Mouse (Mus musculus): ENCODE measurements around the gene Ttll5. TPM values are rescaled to one million over a fixed set of nuclear protein-coding genes. Genes with fewer than 3 reads are reported as not detected.

Ttll5 gene
- polyA plus RNA-seq, 1 experiment from 2014 or later: 11.2 TPM

DNA sequence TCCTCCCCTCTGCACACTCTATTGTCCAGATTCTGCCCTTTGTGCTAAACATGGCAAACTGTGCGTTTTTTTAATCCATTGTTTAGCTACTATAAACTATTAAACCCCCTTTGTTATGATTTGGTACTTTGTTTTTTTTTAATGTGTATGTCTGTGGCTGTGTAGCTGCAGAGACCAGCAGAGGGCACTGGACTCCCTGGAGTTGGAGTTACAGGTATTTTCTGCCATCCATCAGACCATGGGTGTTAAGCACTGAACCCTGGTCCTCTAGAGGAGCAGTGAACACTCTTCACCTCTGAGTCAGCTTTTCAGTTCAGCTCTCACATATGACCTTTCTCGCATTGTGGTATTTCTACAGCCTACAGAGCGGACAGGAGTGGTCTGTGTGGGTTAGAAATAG lies 129.7 kb downstream of the Ttll5 start:
- H3K27me3 ChIP-seq: no peaks in the 10 kb centered on the region
- no peak overlapping the region for H3K4me3 ChIP-seq
- H3K4me2 ChIP-seq: no peak overlapping the region
- H3K4me1 ChIP-seq (replicated peaks): peaks cover 8% of the 10 kb centered on the region
- no peak overlapping the region for H3K9ac ChIP-seq
- no peak overlapping the region for H3K27ac ChIP-seq
- 83% methylated on average over 3 of the region's 3 CpGs for WGBS
- 0 out of 2 replicates have a peak, but pooled peaks cover 2% of the 10 kb centered on the region for H3K36me3 ChIP-seq
- H3K9me3 ChIP-seq (replicated peaks): no peaks in the 10 kb centered on the region
- ATAC-seq (replicated peaks; ENCODE audit: insufficient number of reproducible peaks, insufficient read depth, low FRiP score, low read depth): no peak

DNA sequence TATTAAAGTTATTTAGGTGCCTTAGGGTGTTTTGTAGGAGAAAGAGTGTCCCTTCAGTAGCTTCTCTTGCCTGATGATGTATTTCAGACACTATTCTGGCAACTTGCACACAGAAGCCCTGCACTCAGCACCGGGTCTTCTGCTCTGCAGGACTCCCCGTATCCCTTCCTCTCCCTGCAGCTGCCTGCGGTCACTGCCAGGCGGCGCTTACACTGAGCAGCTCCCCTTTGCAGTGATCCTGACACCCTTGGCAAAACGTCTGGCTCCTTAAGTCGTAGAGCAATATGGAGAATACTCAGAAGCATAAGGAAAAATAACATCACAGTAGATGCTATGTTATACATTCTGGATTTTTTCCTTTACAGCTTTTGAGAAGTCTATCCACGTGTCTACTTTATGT lies 130.6 kb downstream of the Ttll5 start:
- Histone ChIP-seq H3K27ac (no peak overlapping the region), H3K36me3 (0 out of 2 replicates have a peak, but pooled peaks cover 2% of the 10 kb centered on the region), H3K9me3 (replicated peaks) (no peaks in the 10 kb centered on the region), H3K9ac (no peak overlapping the region), H3K27me3 (no peaks in the 10 kb centered on the region), H3K4me2 (no peak overlapping the region), H3K4me3 (no peak overlapping the region), H3K4me1 (replicated peaks) (peaks cover 13% of the 10 kb centered on the region)
- 68% methylated on average over 8 of the region's 8 CpGs for WGBS
- ATAC-seq (replicated peaks; ENCODE audit: insufficient number of reproducible peaks, insufficient read depth, low FRiP score, low read depth): no peak

DNA sequence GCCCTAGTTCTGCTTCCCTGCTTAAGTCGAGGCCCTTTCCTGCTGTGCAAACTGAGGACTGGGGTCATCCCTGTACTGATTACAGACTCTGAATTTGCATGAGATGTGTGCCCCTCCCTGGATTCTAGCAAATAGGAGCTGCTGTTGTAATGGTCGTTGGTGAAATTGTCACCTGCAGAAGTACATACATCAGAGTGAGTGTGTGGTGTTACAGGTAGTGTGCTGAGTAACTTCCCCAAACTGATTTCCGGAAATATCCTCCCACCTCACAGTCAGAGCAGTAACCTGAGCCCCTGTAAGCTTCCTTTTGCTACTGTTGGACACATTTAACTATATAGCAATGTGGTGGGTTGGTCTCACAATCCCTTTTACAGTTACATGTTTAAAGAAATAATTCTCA lies 131.2 kb downstream of the Ttll5 start:
- Histone ChIP-seq H3K27ac (no peak overlapping the region), H3K4me3 (no peak overlapping the region), H3K9me3 (replicated peaks) (no peaks in the 10 kb centered on the region), H3K36me3 (0 out of 2 replicates have a peak, but pooled peaks cover 2% of the 10 kb centered on the region), H3K9ac (no peak overlapping the region), H3K4me2 (no peak overlapping the region), H3K4me1 (replicated peaks) (peaks cover 19% of the 10 kb centered on the region), H3K27me3 (no peaks in the 10 kb centered on the region)
- 53% methylated on average over 3 of the region's 3 CpGs for WGBS
- no peak for ATAC-seq (replicated peaks; ENCODE audit: insufficient number of reproducible peaks, insufficient read depth, low FRiP score, low read depth)

DNA sequence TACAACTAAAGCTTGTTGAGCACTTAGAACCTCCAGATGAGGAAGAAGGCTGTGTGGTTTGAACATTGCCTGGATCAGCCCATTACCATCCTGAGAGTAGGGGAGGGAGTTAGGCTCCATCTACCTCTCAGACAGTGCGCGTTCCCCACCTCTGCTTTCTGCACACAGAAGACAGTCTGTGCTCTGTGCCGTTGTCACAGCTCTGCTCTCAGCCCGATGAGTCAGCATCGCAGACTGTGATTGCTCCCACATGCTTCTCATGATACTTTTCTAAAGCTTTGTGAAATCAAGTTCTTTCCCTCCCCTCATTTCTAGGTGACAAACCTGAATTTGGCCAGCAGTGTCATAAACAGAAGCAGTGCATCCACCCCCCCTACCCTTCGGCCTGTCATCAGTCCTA lies 131.8 kb downstream of the Ttll5 start:
- ATAC-seq (replicated peaks; ENCODE audit: insufficient number of reproducible peaks, insufficient read depth, low FRiP score, low read depth): no peak
- no peak overlapping the region for H3K4me3 ChIP-seq
- H3K27ac ChIP-seq: no peak overlapping the region
- 77% methylated on average over 6 of the region's 6 CpGs for WGBS
- H3K36me3 ChIP-seq: 0 out of 2 replicates have a peak, but pooled peaks cover 2% of the 10 kb centered on the region
- no peak overlapping the region for H3K9ac ChIP-seq
- no peaks in the 10 kb centered on the region for H3K9me3 ChIP-seq (replicated peaks)
- H3K27me3 ChIP-seq: no peaks in the 10 kb centered on the region
- H3K4me2 ChIP-seq: no peak overlapping the region
- H3K4me1 ChIP-seq (replicated peaks): peaks cover 20% of the 10 kb centered on the region

DNA sequence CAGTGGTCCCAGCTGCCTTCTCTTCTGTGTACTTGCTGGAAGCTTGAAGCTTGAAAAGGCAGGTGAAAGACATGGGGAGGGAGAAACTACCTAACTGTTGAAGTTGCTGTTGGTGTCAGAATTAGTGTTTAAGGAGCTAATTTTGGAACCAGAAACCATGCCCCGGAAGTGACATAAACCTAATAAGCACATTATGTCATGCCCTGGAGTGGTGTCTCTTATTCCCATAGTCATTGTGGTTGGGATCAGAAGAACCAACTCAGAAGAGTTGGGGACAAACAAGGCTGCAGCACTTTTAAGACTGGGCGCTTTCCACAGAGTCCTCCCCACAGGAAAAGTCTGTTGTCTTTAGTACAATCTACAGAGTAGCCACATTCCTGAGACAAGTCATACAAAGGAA lies 134.0 kb downstream of the Ttll5 start:
- H3K4me2 ChIP-seq: no peak overlapping the region
- no peaks in the 10 kb centered on the region for H3K36me3 ChIP-seq
- no peaks in the 10 kb centered on the region for H3K27me3 ChIP-seq
- H3K9ac ChIP-seq: no peak overlapping the region
- no peak overlapping the region for H3K4me3 ChIP-seq
- H3K9me3 ChIP-seq (replicated peaks): no peaks in the 10 kb centered on the region
- 58% methylated on average over 2 of the region's 2 CpGs for WGBS
- no peak overlapping the region for H3K27ac ChIP-seq
- no peak for ATAC-seq (replicated peaks; ENCODE audit: insufficient number of reproducible peaks, insufficient read depth, low FRiP score, low read depth)
- H3K4me1 ChIP-seq (replicated peaks): peaks cover 28% of the 10 kb centered on the region

DNA sequence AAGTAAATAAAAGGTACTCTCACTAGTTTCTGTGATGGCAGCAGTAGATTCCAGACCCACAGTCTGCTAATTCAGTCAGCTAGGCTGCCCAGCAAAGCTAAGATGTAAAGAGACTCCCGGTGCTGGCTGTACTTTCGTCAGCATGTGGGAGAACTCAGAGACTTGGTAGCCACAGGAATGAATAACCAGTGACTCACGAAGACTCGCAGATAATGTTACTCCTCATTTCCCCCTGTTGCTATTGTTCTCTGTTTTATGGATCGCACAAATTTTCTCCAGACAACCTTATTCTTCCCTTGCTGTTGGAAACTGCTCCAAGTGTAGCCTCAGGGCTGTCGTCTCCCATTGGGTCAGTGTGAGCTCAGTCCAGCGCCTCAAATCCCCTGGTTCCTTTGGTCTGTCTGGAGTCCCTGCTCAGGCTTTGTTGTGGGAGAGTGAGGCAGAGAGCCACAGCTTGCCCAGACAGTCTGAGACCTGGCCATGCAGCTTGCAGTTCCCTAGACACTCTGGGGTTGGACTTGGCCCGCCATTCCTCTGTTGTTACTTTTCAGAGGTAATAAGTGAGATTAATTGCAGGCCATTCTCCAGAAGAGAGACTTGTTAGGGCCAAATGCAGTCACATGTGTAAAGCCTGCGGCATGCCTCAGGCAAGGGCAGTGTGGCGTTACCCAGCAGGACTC lies 135.5 kb downstream of the Ttll5 start:
- H3K4me3 ChIP-seq: no peak overlapping the region
- ATAC-seq (replicated peaks; ENCODE audit: insufficient number of reproducible peaks, insufficient read depth, low FRiP score, low read depth): no peak
- no peaks in the 10 kb centered on the region for H3K36me3 ChIP-seq
- 63% methylated on average over 10 of the region's 10 CpGs for WGBS
- H3K27me3 ChIP-seq: no peaks in the 10 kb centered on the region
- peak overlapping the region; percentile 36; the same call in 1 of the 2 replicates for H3K27ac ChIP-seq
- H3K9ac ChIP-seq: no peak overlapping the region
- no peak overlapping the region for H3K4me2 ChIP-seq
- H3K9me3 ChIP-seq (replicated peaks): no peaks in the 10 kb centered on the region
- H3K4me1 ChIP-seq (replicated peaks): peaks cover 33% of the 10 kb centered on the region

DNA sequence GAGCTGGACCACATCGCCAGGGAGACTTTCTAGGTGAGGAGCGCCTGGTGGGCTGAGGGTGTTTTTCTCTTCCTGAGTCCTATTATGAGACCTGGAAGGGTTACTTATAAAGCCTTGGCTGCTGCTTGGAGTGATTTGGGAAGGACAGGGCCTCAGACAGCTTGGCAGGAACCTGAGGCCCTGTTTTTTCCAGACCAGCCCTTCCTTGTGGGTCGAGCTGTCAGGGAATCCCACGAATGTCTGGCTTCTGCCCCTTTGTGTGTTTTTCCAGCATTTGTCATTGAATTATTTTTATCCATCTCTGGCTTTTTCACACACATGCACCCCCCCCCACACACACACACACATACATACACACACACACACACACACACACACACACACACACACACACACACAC lies 136.2 kb downstream of the Ttll5 start:
- Histone ChIP-seq H3K9me3 (replicated peaks) (no peaks in the 10 kb centered on the region), H3K9ac (no peak overlapping the region), H3K27ac (peak overlapping the region; percentile 36; the same call in 1 of the 2 replicates), H3K36me3 (no peaks in the 10 kb centered on the region), H3K27me3 (no peaks in the 10 kb centered on the region), H3K4me1 (replicated peaks) (peaks cover 33% of the 10 kb centered on the region), H3K4me3 (no peak overlapping the region), H3K4me2 (no peak overlapping the region)
- ATAC-seq (replicated peaks; ENCODE audit: insufficient number of reproducible peaks, insufficient read depth, low FRiP score, low read depth): no peak
- WGBS: 64% methylated on average over 4 of the region's 4 CpGs

DNA sequence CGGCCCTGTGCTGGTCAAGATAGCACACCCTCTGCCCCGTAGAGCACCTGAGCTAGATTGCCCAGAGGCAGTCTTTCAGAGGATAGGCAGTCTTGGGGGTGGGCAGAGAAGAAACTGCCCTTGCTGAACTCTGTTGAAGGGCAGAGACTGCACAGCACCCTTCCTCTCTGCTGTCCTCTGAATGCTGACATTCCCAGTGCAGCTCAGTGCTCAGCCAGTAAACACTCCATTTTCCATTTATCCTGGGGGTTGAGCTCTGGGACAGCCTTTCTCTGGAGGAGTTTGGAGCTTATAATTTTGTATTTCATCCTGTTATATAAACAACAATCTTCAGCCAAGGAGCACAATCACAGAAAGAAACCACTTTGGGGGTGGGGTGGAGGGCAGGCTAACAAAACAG lies 138.7 kb downstream of the Ttll5 start:
- no peak overlapping the region for H3K9ac ChIP-seq
- ATAC-seq (replicated peaks; ENCODE audit: insufficient number of reproducible peaks, insufficient read depth, low FRiP score, low read depth): 0 out of 2 replicates have a peak, but pooled peaks have one; percentile 20

DNA sequence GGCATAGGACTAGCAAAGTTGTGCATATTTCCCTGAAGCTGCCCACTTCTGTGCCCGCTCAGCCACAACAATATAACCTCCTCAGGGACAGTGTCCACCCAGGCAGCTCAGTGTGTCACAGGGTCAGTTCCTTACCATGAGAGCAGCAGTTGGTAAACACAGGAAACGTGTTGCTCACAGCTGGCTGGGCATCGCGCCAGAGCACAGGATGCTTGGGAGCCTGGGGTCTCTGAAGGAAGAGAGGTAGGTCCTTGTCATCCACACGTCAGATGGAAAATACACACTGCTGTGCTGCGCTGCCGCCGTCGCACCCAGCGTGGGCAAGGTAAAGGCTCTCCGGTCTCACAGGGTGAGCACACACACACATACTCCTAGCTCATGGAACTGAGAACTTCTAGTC lies 139.2 kb downstream of the Ttll5 start:
- peaks cover 27% of the 10 kb centered on the region for H3K4me1 ChIP-seq (replicated peaks)
- 62% methylated on average over 11 of the region's 11 CpGs for WGBS
- H3K9ac ChIP-seq: no peak overlapping the region
- peak overlapping the region; percentile 47; the same call in 1 of the 2 replicates for H3K27ac ChIP-seq
- H3K36me3 ChIP-seq: no peaks in the 10 kb centered on the region
- ATAC-seq (replicated peaks; ENCODE audit: insufficient number of reproducible peaks, insufficient read depth, low FRiP score, low read depth): peak; percentile 63; the same call in 1 of the 2 replicates
- no peaks in the 10 kb centered on the region for H3K27me3 ChIP-seq
- H3K4me3 ChIP-seq: no peak overlapping the region
- no peak overlapping the region for H3K4me2 ChIP-seq
- H3K9me3 ChIP-seq (replicated peaks): no peaks in the 10 kb centered on the region

More for the DNA sequence above, 138.7 kb downstream of the Ttll5 start:
- no peak overlapping the region for H3K4me2 ChIP-seq
- H3K4me3 ChIP-seq: no peak overlapping the region
- no peaks in the 10 kb centered on the region for H3K27me3 ChIP-seq
- 20% methylated on average over 2 of the region's 2 CpGs for WGBS
- peaks cover 31% of the 10 kb centered on the region for H3K4me1 ChIP-seq (replicated peaks)
- H3K36me3 ChIP-seq: no peaks in the 10 kb centered on the region
- peak overlapping the region; percentile 47 for H3K27ac ChIP-seq
- H3K9me3 ChIP-seq (replicated peaks): no peaks in the 10 kb centered on the region

DNA sequence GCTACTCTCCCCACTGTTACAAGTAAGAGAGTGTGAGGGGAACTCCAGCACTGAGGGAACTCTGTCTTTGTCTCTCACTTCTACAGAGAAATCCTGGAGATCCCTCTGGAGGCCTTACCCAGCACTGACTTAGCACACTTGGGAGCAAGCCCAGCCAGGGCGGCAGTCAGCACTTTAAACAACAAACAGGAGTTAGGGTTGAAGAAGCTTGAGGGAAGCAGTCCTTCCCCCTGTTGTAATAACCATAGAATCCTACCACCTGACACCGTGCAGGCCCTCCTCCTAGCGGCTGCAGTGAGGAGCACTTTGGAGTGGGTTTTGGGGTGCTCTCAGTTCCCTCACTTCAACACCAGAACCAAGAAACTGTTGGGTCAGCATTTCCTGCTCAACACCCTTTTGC lies 140.0 kb downstream of the Ttll5 start:
- Histone ChIP-seq H3K36me3 (no peaks in the 10 kb centered on the region), H3K9me3 (replicated peaks) (no peaks in the 10 kb centered on the region), H3K4me3 (no peak overlapping the region), H3K27me3 (no peaks in the 10 kb centered on the region), H3K4me1 (replicated peaks) (peaks cover 23% of the 10 kb centered on the region), H3K27ac (no peak overlapping the region), H3K9ac (no peak overlapping the region), H3K4me2 (no peak overlapping the region)
- no peak for ATAC-seq (replicated peaks; ENCODE audit: insufficient number of reproducible peaks, insufficient read depth, low FRiP score, low read depth)
- WGBS: 80% methylated on average over 3 of the region's 3 CpGs

DNA sequence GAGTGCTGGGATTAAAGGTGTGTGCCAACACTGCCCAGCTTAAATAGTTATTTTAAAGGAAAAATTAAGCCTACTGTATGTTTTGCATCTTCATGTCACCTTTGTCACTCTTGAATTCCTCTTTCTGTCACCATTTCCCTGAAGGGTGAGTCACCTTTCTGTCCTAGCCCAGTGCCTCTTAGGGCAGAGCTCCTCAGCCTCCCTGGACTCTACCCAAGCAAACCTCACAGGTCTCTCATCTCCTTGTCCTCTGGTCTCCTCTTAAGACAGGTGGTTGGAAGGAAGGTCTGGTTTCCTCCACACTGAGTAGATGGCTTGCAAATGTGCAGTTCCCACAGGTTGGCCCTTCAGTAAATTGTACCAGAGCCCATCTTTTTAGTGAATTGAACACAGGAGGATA lies 143.4 kb downstream of the Ttll5 start:
- Histone ChIP-seq H3K27ac (no peak overlapping the region), H3K36me3 (no peaks in the 10 kb centered on the region), H3K4me1 (replicated peaks) (peaks cover 16% of the 10 kb centered on the region), H3K27me3 (no peaks in the 10 kb centered on the region), H3K9ac (no peak overlapping the region), H3K4me3 (no peak overlapping the region), H3K4me2 (no peak overlapping the region), H3K9me3 (replicated peaks) (no peaks in the 10 kb centered on the region)
- no peak for ATAC-seq (replicated peaks; ENCODE audit: insufficient number of reproducible peaks, insufficient read depth, low FRiP score, low read depth)

DNA sequence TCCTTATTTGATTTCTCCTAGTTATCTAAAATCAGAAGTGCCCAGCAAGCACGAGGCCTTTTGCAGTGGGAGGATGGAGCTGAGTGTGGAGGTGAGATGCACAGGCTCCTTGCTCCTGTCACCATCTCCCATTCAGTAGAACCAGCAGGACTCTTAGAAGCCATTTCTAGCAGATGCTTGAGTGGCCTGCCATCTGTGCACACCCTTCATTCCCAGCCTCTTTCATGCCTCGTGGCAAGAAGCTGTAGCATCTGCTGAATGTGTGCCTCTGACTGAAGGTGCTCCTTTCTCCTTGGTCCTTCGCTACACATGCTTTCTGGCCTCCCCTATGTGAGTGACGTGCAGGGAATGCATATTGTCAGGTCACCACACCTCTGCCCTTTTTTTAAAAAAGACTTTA lies 143.9 kb downstream of the Ttll5 start:
- Histone ChIP-seq H3K27me3 (no peaks in the 10 kb centered on the region), H3K27ac (no peak overlapping the region), H3K36me3 (no peaks in the 10 kb centered on the region), H3K9ac (no peak overlapping the region), H3K4me3 (no peak overlapping the region), H3K9me3 (replicated peaks) (no peaks in the 10 kb centered on the region), H3K4me1 (replicated peaks) (peaks cover 14% of the 10 kb centered on the region), H3K4me2 (no peak overlapping the region)
- ATAC-seq (replicated peaks; ENCODE audit: insufficient number of reproducible peaks, insufficient read depth, low FRiP score, low read depth): no peak
- 71% methylated on average over 4 of the region's 4 CpGs for WGBS
